Mouse (Mus musculus) forebrain, embryonic 16.5 days (tissue): ENCODE measurements around the gene Olfr914. TPM values are rescaled to one million over a fixed set of nuclear protein-coding genes. Genes with fewer than 3 reads are reported as not detected.

Source experiments
- ATAC-seq: fragments of 200-750 bp; cut with Nextera tagmentation; 2 replicates; pipeline ENCODE4 v1.8.0; 2017; ENCODE audit warnings: mild to moderate bottlenecking, moderate library complexity
- H3K27ac ChIP-seq: fragments of 300-500 bp; sonication (generic); 2 replicates; pipeline ENCODE4 v1.5.1; 2014; ENCODE audit warnings: low read length, control low read depth
- H3K27me3 ChIP-seq: fragments of 300-500 bp; sonication (generic); replicated peaks from 2 replicates; pipeline ENCODE4 v1.6.1; 2014; ENCODE audit warnings: low read length; ENCODE audit not compliant: control insufficient read depth, insufficient read depth
- H3K36me3 ChIP-seq: fragments of 300-500 bp; sonication (generic); 2 replicates; pipeline ENCODE4 v1.6.1; 2014; ENCODE audit not compliant: control insufficient read depth, insufficient read depth
- H3K4me1 ChIP-seq: fragments of 300-500 bp; sonication (generic); replicated peaks from 2 replicates; pipeline ENCODE4 v1.6.1; 2014; ENCODE audit warnings: low read length; ENCODE audit not compliant: control insufficient read depth, insufficient read depth
- H3K4me2 ChIP-seq: fragments of 300-500 bp; sonication (generic); 2 replicates; pipeline ENCODE4 v1.6.1; 2014; ENCODE audit warnings: mild to moderate bottlenecking, low read length, control low read depth
- H3K4me3 ChIP-seq: fragments of 300-500 bp; sonication (generic); replicated peaks from 2 replicates; pipeline ENCODE4 v1.5.1; 2014; ENCODE audit warnings: mild to moderate bottlenecking, low read length, control low read depth
- H3K9ac ChIP-seq: fragments of 300-500 bp; sonication (generic); replicated peaks from 2 replicates; pipeline ENCODE4 v1.6.1; 2014; ENCODE audit warnings: low read depth, low read length, control low read depth
- H3K9me3 ChIP-seq: fragments of 300-500 bp; sonication (generic); 2 replicates; pipeline ENCODE4 v1.6.1; 2016; ENCODE audit warnings: low read length; ENCODE audit not compliant: control insufficient read depth
- WGBS: fragments of 180-500 bp; shearing (Covaris S2); extraction: QIAGEN DNeasy Blood & Tissue Kit; methylation state at CpG from one replicate; pipeline ENCODE4 v1.1.7; 2014; 5-methylcytosine and 5-hydroxymethylcytosine counted together
- polyA plus RNA-seq: library from polyadenylated mRNA; unstranded; fragments of >200 nt; fragmentation: Nextera tagmentation; extraction: Ambion mirVana; gene quantifications from 2 replicates; pipeline ENCODE4 v1.2.1, GENCODE M21; 2015

Olfr914 gene
- polyA plus RNA-seq, result not detected in 2 replicates

GRCm38 (mm10) chr9:38604802-38605201 is at the start of gene Olfr914:
Gene Olfr914 (plus strand): TSS chr9:38605102.
- WGBS, result 68% methylated on average over 2 of the region's 2 CpGs
- no peaks in the 10 kb centered on the region for H3K27me3 ChIP-seq

GRCm38 (mm10) chr9:38579878-38580277 is 25.0 kb upstream of the Olfr914 start, which contains the start of gene Olfr912:
Gene Olfr912 (plus strand): TSS chr9:38580178.
- H3K36me3 ChIP-seq, result no peaks in the 10 kb centered on the region
- H3K4me1 ChIP-seq, result no peaks in the 10 kb centered on the region
- no peak within 1 kb of the TSS for H3K9ac ChIP-seq
- no peaks in the 10 kb centered on the region for H3K27me3 ChIP-seq
- no peak within 1 kb of the TSS for H3K27ac ChIP-seq
- no peak for ATAC-seq
- H3K9me3 ChIP-seq, result no peaks in the 10 kb centered on the region
- H3K4me2 ChIP-seq, result no peak within 1 kb of the TSS
- 78% methylated on average over 1 of the region's 1 CpGs for WGBS
- no peak within 1 kb of the TSS for H3K4me3 ChIP-seq

More at GRCm38 (mm10) chr9:38604802-38605201, at the start of gene Olfr914:
- Histone ChIP-seq H3K36me3 (no peaks in the 10 kb centered on the region), H3K4me1 (no peaks in the 10 kb centered on the region), H3K9ac (no peak within 1 kb of the TSS), H3K4me3 (no peak within 1 kb of the TSS), H3K27ac (no peak within 1 kb of the TSS), H3K4me2 (no peak within 1 kb of the TSS), H3K9me3 (no peaks in the 10 kb centered on the region)
- no peak for ATAC-seq

- no peaks in the 10 kb centered on the region for H3K36me3 ChIP-seq
- H3K9ac ChIP-seq, result no peak overlapping the region
- H3K4me1 ChIP-seq, result no peaks in the 10 kb centered on the region
- H3K27me3 ChIP-seq, result no peaks in the 10 kb centered on the region
- no peaks in the 10 kb centered on the region for H3K9me3 ChIP-seq
- H3K4me2 ChIP-seq, result no peak overlapping the region
- 47% methylated on average over 1 of the region's 1 CpGs for WGBS
- H3K27ac ChIP-seq, result no peak overlapping the region
- no peak for ATAC-seq
- no peak overlapping the region for H3K4me3 ChIP-seq
Observed at GRCm38 (mm10) chr9:38591056-38591455, 13.8 kb upstream of the Olfr914 start.

GRCm38 (mm10) chr9:38592459-38592858 is 12.4 kb upstream of the Olfr914 start, which contains the start of gene Olfr913:
Gene Olfr913 (plus strand): TSS chr9:38592759.
- Histone ChIP-seq H3K9me3 (no peaks in the 10 kb centered on the region), H3K4me3 (no peak within 1 kb of the TSS), H3K4me1 (no peaks in the 10 kb centered on the region), H3K9ac (no peak within 1 kb of the TSS), H3K27ac (no peak within 1 kb of the TSS), H3K27me3 (no peaks in the 10 kb centered on the region), H3K4me2 (no peak within 1 kb of the TSS), H3K36me3 (no peaks in the 10 kb centered on the region)
- ATAC-seq, result no peak
- WGBS, result 64% methylated on average over 2 of the region's 2 CpGs

GRCm38 (mm10) chr9:38632406-38632805 is 27.5 kb downstream of the Olfr914 start:
- ATAC-seq, result no peak
- Histone ChIP-seq H3K4me3 (no peak overlapping the region), H3K27me3 (no peaks in the 10 kb centered on the region), H3K9me3 (peaks cover 2% of the 10 kb centered on the region; the same call in 1 of the 2 replicates), H3K4me2 (no peak overlapping the region), H3K36me3 (no peaks in the 10 kb centered on the region), H3K9ac (no peak overlapping the region), H3K4me1 (no peaks in the 10 kb centered on the region), H3K27ac (no peak overlapping the region)
- 72% methylated on average over 4 of the region's 4 CpGs for WGBS

- no peak for ATAC-seq
- no peak within 1 kb of the TSS for H3K4me3 ChIP-seq
- 56% methylated on average over 1 of the region's 1 CpGs for WGBS
Observed at GRCm38 (mm10) chr9:38659775-38660174, 54.9 kb downstream of the Olfr914 start, which contains the start of gene Olfr916. Gene Olfr916 (minus strand): TSS chr9:38659875.

More at GRCm38 (mm10) chr9:38659775-38660174, 54.9 kb downstream of the Olfr914 start, which contains the start of gene Olfr916:
- Histone ChIP-seq H3K27ac (no peak within 1 kb of the TSS), H3K36me3 (no peaks in the 10 kb centered on the region), H3K27me3 (no peaks in the 10 kb centered on the region), H3K9me3 (no peaks in the 10 kb centered on the region), H3K4me1 (no peaks in the 10 kb centered on the region), H3K9ac (no peak within 1 kb of the TSS), H3K4me2 (no peak within 1 kb of the TSS)

Other genes starting within 250 kb of the Olfr914 start
- not detected in 2 replicates for gene Olfr250, start 238.2 kb upstream of the Olfr914 start, polyA plus RNA-seq
- gene Olfr251, start 228.0 kb upstream of the Olfr914 start, polyA plus RNA-seq, result not detected in 2 replicates
- gene Olfr147, start 203.4 kb upstream of the Olfr914 start, polyA plus RNA-seq, result not detected in 2 replicates
- gene Olfr901, start 175.6 kb upstream of the Olfr914 start, polyA plus RNA-seq, result not detected in 2 replicates
- gene Olfr902, start 157.4 kb upstream of the Olfr914 start, polyA plus RNA-seq, result not detected in 2 replicates
- not detected in 2 replicates for gene Olfr904, start 142.0 kb upstream of the Olfr914 start, polyA plus RNA-seq
- gene Olfr905, start 134.0 kb upstream of the Olfr914 start, polyA plus RNA-seq, result not detected in 2 replicates
- not detected in 2 replicates for gene Olfr906, start 118.0 kb upstream of the Olfr914 start, polyA plus RNA-seq
- not detected in 2 replicates for gene Olfr907, start 109.3 kb upstream of the Olfr914 start, polyA plus RNA-seq
- gene Olfr911-ps1, start 83.5 kb upstream of the Olfr914 start, polyA plus RNA-seq, result not detected in 2 replicates
- gene Olfr910, start 67.3 kb upstream of the Olfr914 start, polyA plus RNA-seq, result not detected in 2 replicates
- not detected in 2 replicates for gene Olfr912, start 24.9 kb upstream of the Olfr914 start, polyA plus RNA-seq
- gene Olfr913, start 12.3 kb upstream of the Olfr914 start, polyA plus RNA-seq, result not detected in 2 replicates
- gene Olfr916, start 54.8 kb downstream of the Olfr914 start, polyA plus RNA-seq, result not detected in 2 replicates
- not detected in 2 replicates for gene Olfr917, start 60.7 kb downstream of the Olfr914 start, polyA plus RNA-seq
- gene Olfr918, start 69.5 kb downstream of the Olfr914 start, polyA plus RNA-seq, result not detected in 2 replicates
- not detected in 2 replicates for gene Olfr919, start 98.6 kb downstream of the Olfr914 start, polyA plus RNA-seq
- 4.8 and 8.0 TPM in 2 replicates for gene Vwa5a, start 113.2 kb downstream of the Olfr914 start, polyA plus RNA-seq
- gene Olfr920, start 147.2 kb downstream of the Olfr914 start, polyA plus RNA-seq, result not detected in 2 replicates
- gene Olfr921, start 168.0 kb downstream of the Olfr914 start, polyA plus RNA-seq, result not detected in 2 replicates
- gene Olfr922, start 209.5 kb downstream of the Olfr914 start, polyA plus RNA-seq, result not detected in 2 replicates
- gene Olfr923, start 221.4 kb downstream of the Olfr914 start, polyA plus RNA-seq, result not detected in 2 replicates
- not detected in 2 replicates for gene Olfr924, start 239.3 kb downstream of the Olfr914 start, polyA plus RNA-seq
- gene Olfr26, start 250.0 kb downstream of the Olfr914 start, polyA plus RNA-seq, result not detected in 2 replicates